Mouse (Mus musculus): Measurements from ENCODE around the gene Dntt. TPM values are rescaled to one million over a fixed set of nuclear protein-coding genes. Genes with fewer than 3 reads are reported as not detected.

The Dntt gene
- total and polyA plus RNA-seq, 2 experiments from 2014 or later, result not detected

- Histone ChIP-seq H3K4me3 (ENCODE audit: low read depth, low read length) (no peak overlapping the region), H3K9me3 (replicated peaks; ENCODE audit: control insufficient read depth, low read length) (no peaks in the 10 kb centered on the region), H3K36me3 (replicated peaks; ENCODE audit: control insufficient read depth, insufficient read depth, low read length) (no peaks in the 10 kb centered on the region), H3K4me1 (ENCODE audit: control insufficient read depth, insufficient read depth) (no peaks in the 10 kb centered on the region), H3K27ac (ENCODE audit: low read depth) (no peak overlapping the region; the same call in 1 of the 2 replicates), H3K4me2 (ENCODE audit: low read depth, low read length) (no peak overlapping the region), H3K27me3 (ENCODE audit: control insufficient read depth, insufficient read depth, low read length) (peaks cover 6% of the 10 kb centered on the region; the same call in 1 of the 2 replicates), H3K9ac (replicated peaks; ENCODE audit: low read depth, low read length) (no peak overlapping the region)
- WGBS, result 63% methylated on average over 3 of the region's 3 CpGs
- DNase-seq (ENCODE audit: low spot score), result no peak
- no peak for TF ChIP-seq EP300 (IDR thresholded peaks at IDR 0.05; ENCODE audit: low read depth)
- TF ChIP-seq CTCF (IDR thresholded peaks at IDR 0.05; ENCODE audit: low read depth), result no peak
- ATAC-seq (ENCODE audit: insufficient read depth, low read depth), result no peak
These were observed 8.5 kb upstream of the Dntt start for GRCm38 (mm10) chr19:41020537-41020936.

- no peak overlapping the region for H3K4me3 ChIP-seq (ENCODE audit: low read depth, low read length)
- H3K9me3 ChIP-seq (replicated peaks; ENCODE audit: control insufficient read depth, low read length), result no peaks in the 10 kb centered on the region
- peak overlapping the region; percentile 17; the same call in 1 of the 2 replicates for H3K27ac ChIP-seq (ENCODE audit: low read depth)
- ATAC-seq (ENCODE audit: insufficient read depth, low read depth), result no peak
- no peaks in the 10 kb centered on the region for H3K4me1 ChIP-seq (ENCODE audit: control insufficient read depth, insufficient read depth)
- DNase-seq (ENCODE audit: low spot score), result no peak
- no peak for TF ChIP-seq CTCF (IDR thresholded peaks at IDR 0.05; ENCODE audit: low read depth)
- TF ChIP-seq EP300 (IDR thresholded peaks at IDR 0.05; ENCODE audit: low read depth), result no peak
- H3K27me3 ChIP-seq (ENCODE audit: control insufficient read depth, insufficient read depth, low read length), result 0 out of 2 replicates have a peak, but pooled peaks cover 3% of the 10 kb centered on the region
- no peak overlapping the region for H3K4me2 ChIP-seq (ENCODE audit: low read depth, low read length)
- H3K36me3 ChIP-seq (replicated peaks; ENCODE audit: control insufficient read depth, insufficient read depth, low read length), result no peaks in the 10 kb centered on the region
- H3K9ac ChIP-seq (replicated peaks; ENCODE audit: low read depth, low read length), result no peak overlapping the region
- WGBS, result 41% methylated on average over 4 of the region's 4 CpGs
These were observed 6.8 kb upstream of the Dntt start for GRCm38 (mm10) chr19:41022244-41022643.

- no peaks in the 10 kb centered on the region for H3K4me1 ChIP-seq (ENCODE audit: control insufficient read depth, insufficient read depth)
- no peaks in the 10 kb centered on the region for H3K27me3 ChIP-seq (ENCODE audit: control insufficient read depth, insufficient read depth, low read length)
- H3K4me3 ChIP-seq (ENCODE audit: low read depth, low read length), result no peak overlapping the region
- no peak overlapping the region for H3K9ac ChIP-seq (replicated peaks; ENCODE audit: low read depth, low read length)
- no peak for ATAC-seq (ENCODE audit: insufficient read depth, low read depth)
- H3K4me2 ChIP-seq (ENCODE audit: low read depth, low read length), result no peak overlapping the region
- no peaks in the 10 kb centered on the region for H3K9me3 ChIP-seq (replicated peaks; ENCODE audit: control insufficient read depth, low read length)
- no peak for DNase-seq (ENCODE audit: low spot score)
- TF ChIP-seq EP300 (IDR thresholded peaks at IDR 0.05; ENCODE audit: low read depth) (no peak), CTCF (IDR thresholded peaks at IDR 0.05; ENCODE audit: low read depth) (no peak)
- WGBS, result 75% methylated on average over 8 of the region's 8 CpGs
- no peak overlapping the region; the same call in 1 of the 2 replicates for H3K27ac ChIP-seq (ENCODE audit: low read depth)
- no peaks in the 10 kb centered on the region for H3K36me3 ChIP-seq (replicated peaks; ENCODE audit: control insufficient read depth, insufficient read depth, low read length)
These were observed 2.5 kb upstream of the Dntt start for GRCm38 (mm10) chr19:41026551-41026950.

GRCm38 (mm10) chr19:41027024-41027423 lies 2.1 kb upstream of the Dntt start:
- H3K9ac ChIP-seq (replicated peaks; ENCODE audit: low read depth, low read length), result no peak overlapping the region
- ATAC-seq (ENCODE audit: insufficient read depth, low read depth) (no peak), DNase-seq (ENCODE audit: low spot score) (no peak)
- H3K4me2 ChIP-seq (ENCODE audit: low read depth, low read length), result no peak overlapping the region
- H3K9me3 ChIP-seq (replicated peaks; ENCODE audit: control insufficient read depth, low read length), result no peaks in the 10 kb centered on the region
- no peak for TF ChIP-seq CTCF (IDR thresholded peaks at IDR 0.05; ENCODE audit: low read depth)
- TF ChIP-seq EP300 (IDR thresholded peaks at IDR 0.05; ENCODE audit: low read depth), result no peak
- H3K27ac ChIP-seq (ENCODE audit: low read depth), result no peak overlapping the region; the same call in 1 of the 2 replicates
- H3K4me3 ChIP-seq (ENCODE audit: low read depth, low read length), result no peak overlapping the region
- no peaks in the 10 kb centered on the region for H3K4me1 ChIP-seq (ENCODE audit: control insufficient read depth, insufficient read depth)
- WGBS, result 74% methylated on average over 5 of the region's 5 CpGs
- H3K27me3 ChIP-seq (ENCODE audit: control insufficient read depth, insufficient read depth, low read length), result no peaks in the 10 kb centered on the region
- H3K36me3 ChIP-seq (replicated peaks; ENCODE audit: control insufficient read depth, insufficient read depth, low read length), result no peaks in the 10 kb centered on the region

GRCm38 (mm10) chr19:41027601-41028000 lies 1.5 kb upstream of the Dntt start:
- no peak overlapping the region for H3K9ac ChIP-seq (replicated peaks; ENCODE audit: low read depth, low read length)
- ATAC-seq (ENCODE audit: insufficient read depth, low read depth), result no peak
- H3K27me3 ChIP-seq (ENCODE audit: control insufficient read depth, insufficient read depth, low read length), result no peaks in the 10 kb centered on the region
- no peaks in the 10 kb centered on the region for H3K4me1 ChIP-seq (ENCODE audit: control insufficient read depth, insufficient read depth)
- no peak overlapping the region for H3K27ac ChIP-seq (ENCODE audit: low read depth)
- no peaks in the 10 kb centered on the region for H3K9me3 ChIP-seq (replicated peaks; ENCODE audit: control insufficient read depth, low read length)
- no peak overlapping the region for H3K4me2 ChIP-seq (ENCODE audit: low read depth, low read length)
- no peak for TF ChIP-seq EP300 (IDR thresholded peaks at IDR 0.05; ENCODE audit: low read depth)
- no peak for TF ChIP-seq CTCF (IDR thresholded peaks at IDR 0.05; ENCODE audit: low read depth)
- 83% methylated on average over 9 of the region's 9 CpGs for WGBS
- DNase-seq (ENCODE audit: low spot score), result no peak
- H3K4me3 ChIP-seq (ENCODE audit: low read depth, low read length), result no peak overlapping the region
- H3K36me3 ChIP-seq (replicated peaks; ENCODE audit: control insufficient read depth, insufficient read depth, low read length), result no peaks in the 10 kb centered on the region

GRCm38 (mm10) chr19:41030161-41030560 lies 1.1 kb downstream of the Dntt start:
- H3K4me3 ChIP-seq (ENCODE audit: low read depth, low read length), result peak overlapping the region; percentile 7; the same call in 1 of the 2 replicates
- ATAC-seq (ENCODE audit: insufficient read depth, low read depth), result no peak
- H3K4me2 ChIP-seq (ENCODE audit: low read depth, low read length), result no peak overlapping the region
- H3K9ac ChIP-seq (replicated peaks; ENCODE audit: low read depth, low read length), result no peak overlapping the region
- TF ChIP-seq CTCF (IDR thresholded peaks at IDR 0.05; ENCODE audit: low read depth), result no peak
- TF ChIP-seq EP300 (IDR thresholded peaks at IDR 0.05; ENCODE audit: low read depth), result no peak
- no peaks in the 10 kb centered on the region for H3K4me1 ChIP-seq (ENCODE audit: control insufficient read depth, insufficient read depth)
- H3K9me3 ChIP-seq (replicated peaks; ENCODE audit: control insufficient read depth, low read length), result no peaks in the 10 kb centered on the region
- 68% methylated on average over 6 of the region's 6 CpGs for WGBS
- DNase-seq (ENCODE audit: low spot score), result no peak
- H3K27me3 ChIP-seq (ENCODE audit: control insufficient read depth, insufficient read depth, low read length), result no peaks in the 10 kb centered on the region
- no peaks in the 10 kb centered on the region for H3K36me3 ChIP-seq (replicated peaks; ENCODE audit: control insufficient read depth, insufficient read depth, low read length)
- H3K27ac ChIP-seq (ENCODE audit: low read depth), result no peak overlapping the region
